Mouse (Mus musculus) forebrain, embryonic 10.5 days (tissue): ENCODE results near the gene Treml4. TPM values are rescaled to one million over a fixed set of nuclear protein-coding genes. Genes with fewer than 3 reads are reported as not detected.

Experiments
- DNase-seq: peaks from one replicate; pipeline ENCODE4 v3.0.0-alpha.2; 2017; ENCODE audit warnings: low spot score; ENCODE audit errors: extremely low spot score
- H3K27ac ChIP-seq: fragments of 300-500 bp; sonication (generic); 2 replicates; pipeline ENCODE4 v1.5.1; 2016; ENCODE audit warnings: mild to moderate bottlenecking
- H3K27me3 ChIP-seq: fragments of 300-500 bp; sonication (generic); 2 replicates; pipeline ENCODE4 v1.6.1; 2016; ENCODE audit warnings: mild to moderate bottlenecking; ENCODE audit not compliant: poor library complexity, severe bottlenecking
- H3K36me3 ChIP-seq: fragments of 300-500 bp; sonication (generic); replicated peaks from 2 replicates; pipeline ENCODE4 v1.6.1; 2016; ENCODE audit warnings: mild to moderate bottlenecking, moderate library complexity
- H3K4me1 ChIP-seq: fragments of 300-500 bp; sonication (generic); 2 replicates; pipeline ENCODE4 v1.6.1; 2016
- H3K4me3 ChIP-seq: fragments of 300-500 bp; sonication (generic); 2 replicates; pipeline ENCODE4 v1.5.1; 2016; ENCODE audit warnings: mild to moderate bottlenecking, moderate library complexity
- H3K9me3 ChIP-seq: fragments of 300-500 bp; sonication (generic); 2 replicates; pipeline ENCODE4 v1.6.1; 2016; ENCODE audit warnings: mild to moderate bottlenecking, moderate library complexity
- WGBS: fragments of 180-500 bp; shearing (Covaris S2); methylation state at CpG from one replicate; pipeline ENCODE4 v1.1.7; 2016; 5-methylcytosine and 5-hydroxymethylcytosine counted together
- polyA plus RNA-seq: library from polyadenylated mRNA; unstranded; fragments of >200 nt; fragmentation: Nextera tagmentation; extraction: Ambion mirVana; gene quantifications from 2 replicates; pipeline ENCODE4 v1.2.1, GENCODE M21; 2016

Treml4 gene
- polyA plus RNA-seq, 1 experiment from 2014 or later: not detected

DNA sequence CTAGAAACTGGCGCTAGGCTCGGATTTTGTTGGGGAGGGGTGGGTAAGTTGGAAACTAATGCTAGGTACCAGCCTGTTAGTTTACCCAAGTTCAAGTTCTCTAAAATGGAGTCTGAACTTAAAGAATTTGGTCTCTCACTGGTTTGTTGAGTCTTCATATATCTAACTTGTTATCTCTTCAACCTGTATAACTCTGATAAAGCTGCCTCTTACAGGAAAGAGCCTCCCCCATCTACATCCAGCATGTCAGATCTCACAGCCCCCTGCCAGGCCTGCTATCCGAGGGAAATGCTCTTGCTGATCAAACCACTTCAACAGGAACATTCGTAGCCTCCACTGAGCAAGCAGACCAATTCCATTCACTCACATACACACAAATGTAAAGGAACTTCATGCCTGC, 14.9 kb downstream of the Treml4 start:
- Histone ChIP-seq H3K9me3 (no peaks in the 10 kb centered on the region), H3K27me3 (peaks cover 4% of the 10 kb centered on the region; the same call in 1 of the 2 replicates), H3K4me1 (peaks cover 39% of the 10 kb centered on the region), H3K4me3 (no peak overlapping the region), H3K27ac (no peak overlapping the region), H3K36me3 (no peaks in the 10 kb centered on the region)
- DNase-seq: no peak
- WGBS: 83% methylated on average over 4 of the region's 4 CpGs

DNA sequence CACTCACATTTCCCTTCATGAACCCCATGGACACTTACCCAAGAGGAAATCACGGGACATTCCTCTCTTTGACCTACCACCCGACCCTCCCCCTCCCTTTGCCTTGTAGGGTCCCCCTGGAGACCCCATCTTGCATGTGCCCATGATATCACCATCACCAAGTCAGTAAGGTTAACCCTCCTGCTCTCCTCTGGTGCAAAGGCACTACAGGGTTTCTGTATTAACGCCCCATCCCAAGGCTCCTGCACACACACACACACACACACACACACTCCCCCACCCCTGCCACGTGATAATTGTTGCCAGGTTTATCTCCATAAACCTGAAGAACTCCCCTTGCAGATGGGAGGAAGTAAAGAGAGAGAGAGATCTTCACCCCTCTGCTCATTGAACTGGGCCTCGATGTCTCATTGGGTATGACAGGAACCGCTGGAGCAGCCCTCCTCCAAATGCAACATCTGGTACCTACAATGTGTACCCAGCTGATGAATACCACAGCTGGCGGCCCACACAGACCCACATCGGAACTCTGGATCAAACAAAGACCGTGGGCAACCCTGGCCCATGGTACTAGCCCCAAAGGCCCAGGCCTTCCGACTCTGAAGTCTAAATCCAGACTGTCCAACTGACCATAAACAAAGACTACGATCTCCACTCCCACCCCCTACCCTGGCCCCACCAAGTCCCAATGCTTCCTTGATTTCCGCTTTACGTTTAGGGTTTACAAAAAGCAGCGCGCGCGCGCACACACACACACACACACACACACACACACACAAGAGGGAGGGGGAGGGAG, 17.0 kb downstream of the Treml4 start:
- peaks cover 28% of the 10 kb centered on the region for H3K4me1 ChIP-seq
- no peak for DNase-seq
- peak overlapping the region; percentile 90 for H3K27ac ChIP-seq
- 35% methylated on average over 18 of the region's 18 CpGs for WGBS
- no peaks in the 10 kb centered on the region for H3K36me3 ChIP-seq
- H3K27me3 ChIP-seq: no peaks in the 10 kb centered on the region
- H3K4me3 ChIP-seq: peak overlapping the region; percentile 49
- no peaks in the 10 kb centered on the region for H3K9me3 ChIP-seq

DNA sequence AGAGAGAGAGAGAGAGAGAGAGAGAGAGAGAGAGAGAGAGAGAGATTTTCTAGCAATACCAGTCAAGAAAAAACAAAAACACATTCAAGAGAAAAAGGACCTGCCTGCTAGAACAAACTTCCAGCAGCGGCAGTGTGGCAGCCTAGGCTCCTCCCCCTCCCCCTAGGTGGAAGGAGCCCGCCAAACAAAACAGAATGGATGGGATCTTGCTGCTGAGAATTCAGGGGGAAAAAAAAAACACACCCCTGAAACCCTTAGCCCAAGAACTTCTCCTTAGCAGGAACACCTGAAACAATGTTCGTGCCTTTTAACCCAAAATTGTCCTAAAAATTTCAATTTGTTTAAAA, 17.6 kb downstream of the Treml4 start:
- Histone ChIP-seq H3K4me1 (peaks cover 28% of the 10 kb centered on the region), H3K9me3 (no peaks in the 10 kb centered on the region), H3K27ac (peak overlapping the region; percentile 90), H3K27me3 (no peaks in the 10 kb centered on the region), H3K4me3 (peak overlapping the region; percentile 49), H3K36me3 (no peaks in the 10 kb centered on the region)
- peak; percentile 63 for DNase-seq
- 4% methylated on average over 3 of the region's 3 CpGs for WGBS

DNA sequence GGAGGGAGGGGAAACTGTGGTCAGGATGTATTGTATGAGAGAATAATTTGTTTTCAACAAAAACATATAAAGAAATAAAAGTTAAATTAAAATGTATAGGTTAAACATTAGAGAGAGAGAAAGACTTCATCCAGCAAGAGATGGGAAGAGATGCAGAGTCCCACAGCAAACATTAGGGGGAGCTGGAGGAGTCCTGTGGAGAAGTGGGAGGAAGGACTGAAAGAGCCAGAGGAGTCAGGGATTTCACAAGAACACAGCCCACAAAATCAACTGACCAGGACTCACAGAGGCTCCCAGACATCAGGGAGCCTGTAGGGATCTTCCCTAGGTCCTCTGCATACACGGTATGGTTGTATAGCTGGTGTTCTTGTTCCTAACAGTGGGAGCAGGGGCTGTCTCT, 22.7 kb downstream of the Treml4 start:
- Histone ChIP-seq H3K4me3 (no peak overlapping the region), H3K9me3 (no peaks in the 10 kb centered on the region; the same call in 1 of the 2 replicates), H3K27ac (no peak overlapping the region), H3K4me1 (peaks cover 14% of the 10 kb centered on the region), H3K36me3 (no peaks in the 10 kb centered on the region), H3K27me3 (no peaks in the 10 kb centered on the region)
- DNase-seq: no peak
- WGBS: 50% methylated on average over 1 of the region's 1 CpGs

GRCm38 (mm10) chr17:48287276-48287675, 23.2 kb downstream of the Treml4 start:
- Histone ChIP-seq H3K9me3 (no peaks in the 10 kb centered on the region; the same call in 1 of the 2 replicates), H3K4me3 (no peak overlapping the region), H3K27me3 (no peaks in the 10 kb centered on the region), H3K27ac (no peak overlapping the region), H3K4me1 (peaks cover 9% of the 10 kb centered on the region), H3K36me3 (no peaks in the 10 kb centered on the region)
- 57% methylated on average over 2 of the region's 2 CpGs for WGBS
- no peak for DNase-seq

DNA sequence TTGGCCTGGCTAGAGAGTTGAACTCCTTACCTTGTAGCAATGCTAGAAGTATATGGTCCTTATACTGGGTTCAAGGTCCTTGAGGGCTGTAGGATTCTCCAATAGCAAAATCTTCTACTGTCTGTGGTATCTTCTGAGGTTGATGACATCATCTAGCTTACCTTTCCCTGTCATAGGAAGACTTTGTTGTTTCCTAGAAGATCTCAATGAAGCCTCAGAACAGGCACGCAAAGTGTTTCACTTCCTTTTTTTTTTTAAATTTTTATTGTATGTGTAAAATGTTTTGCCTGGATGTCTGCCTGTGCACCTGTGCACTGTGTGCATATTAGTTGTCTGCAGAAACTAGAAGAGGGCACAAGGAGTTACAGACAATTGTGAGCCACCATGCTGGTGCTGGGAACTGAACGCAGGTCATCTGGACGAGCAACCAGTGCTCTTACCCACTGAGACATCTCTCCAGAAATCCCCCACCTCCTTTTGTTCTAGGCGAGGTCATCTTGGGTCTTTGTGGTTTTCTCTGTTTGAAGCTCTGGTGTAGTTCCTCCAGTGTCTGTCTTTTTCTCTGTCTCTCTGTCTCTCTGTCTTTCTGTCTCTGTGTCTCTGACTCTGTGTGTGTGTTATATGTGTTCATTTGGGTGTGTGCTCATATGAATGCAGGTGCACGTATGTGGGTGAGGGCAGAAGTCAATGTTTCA, 29.6 kb downstream of the Treml4 start:
- 86% methylated on average over 5 of the region's 5 CpGs for WGBS
- Histone ChIP-seq H3K4me3 (no peak overlapping the region), H3K36me3 (no peaks in the 10 kb centered on the region), H3K27ac (no peak overlapping the region), H3K4me1 (peaks cover 6% of the 10 kb centered on the region), H3K27me3 (no peaks in the 10 kb centered on the region), H3K9me3 (no peaks in the 10 kb centered on the region; the same call in 1 of the 2 replicates)
- no peak for DNase-seq

DNA sequence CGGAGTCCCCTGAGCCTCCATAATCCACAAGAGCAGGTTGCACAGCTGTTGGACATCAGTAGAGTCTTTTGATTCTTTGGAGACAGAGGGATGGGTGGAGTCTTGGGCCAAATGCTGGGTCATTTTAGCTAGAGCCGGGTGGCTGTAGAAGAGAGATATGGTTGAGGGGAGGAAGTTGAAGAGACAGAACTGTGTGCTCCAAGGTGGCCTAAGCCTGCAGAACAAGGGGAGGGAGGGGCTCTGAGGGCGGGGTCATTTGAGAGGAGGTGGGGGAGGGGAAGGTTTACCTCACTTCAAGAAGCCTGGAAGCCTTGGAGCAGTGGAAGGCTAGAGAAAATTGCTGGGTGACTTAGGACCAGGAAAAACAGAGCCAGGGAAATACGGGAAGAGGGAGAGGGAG, 35.1 kb downstream of the Treml4 start, which contains the start of gene Treml2:
Gene Treml2 (plus strand): TSS at position 296 of the 400 bp plus-strand sequence.
- peaks cover 21% of the 10 kb centered on the region for H3K4me1 ChIP-seq
- no peaks in the 10 kb centered on the region for H3K36me3 ChIP-seq
- WGBS: 51% methylated on average over 3 of the region's 4 CpGs
- no peaks in the 10 kb centered on the region for H3K9me3 ChIP-seq
- no peaks in the 10 kb centered on the region for H3K27me3 ChIP-seq
- DNase-seq: no peak
- H3K4me3 ChIP-seq: peak within 1 kb of the TSS; percentile 22; the same call in 1 of the 2 replicates
- H3K27ac ChIP-seq: peak within 1 kb of the TSS; percentile 70

DNA sequence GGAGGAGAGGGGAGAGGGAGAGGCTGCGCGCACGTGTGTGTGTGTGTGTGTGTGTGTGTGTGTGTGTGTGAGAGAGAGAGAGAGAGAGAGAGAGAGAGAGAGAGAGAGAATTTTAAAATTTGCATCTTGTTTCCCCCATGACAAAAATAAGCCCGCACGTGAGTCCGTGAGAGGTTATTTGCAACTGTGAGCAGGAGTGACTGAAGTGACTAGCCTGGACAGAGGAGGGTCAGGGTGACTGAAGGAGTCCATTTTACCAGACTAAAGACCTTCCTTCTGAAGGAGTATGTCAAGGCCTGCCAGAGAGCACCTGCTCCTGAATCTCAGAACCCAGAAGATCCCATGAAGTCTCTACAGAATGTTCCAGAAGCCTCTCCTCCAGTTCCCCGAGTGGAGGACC, 35.7 kb downstream of the Treml4 start:
- DNase-seq: no peak
- 61% methylated on average over 7 of the region's 7 CpGs for WGBS
- peak overlapping the region; percentile 70 for H3K27ac ChIP-seq

DNA sequence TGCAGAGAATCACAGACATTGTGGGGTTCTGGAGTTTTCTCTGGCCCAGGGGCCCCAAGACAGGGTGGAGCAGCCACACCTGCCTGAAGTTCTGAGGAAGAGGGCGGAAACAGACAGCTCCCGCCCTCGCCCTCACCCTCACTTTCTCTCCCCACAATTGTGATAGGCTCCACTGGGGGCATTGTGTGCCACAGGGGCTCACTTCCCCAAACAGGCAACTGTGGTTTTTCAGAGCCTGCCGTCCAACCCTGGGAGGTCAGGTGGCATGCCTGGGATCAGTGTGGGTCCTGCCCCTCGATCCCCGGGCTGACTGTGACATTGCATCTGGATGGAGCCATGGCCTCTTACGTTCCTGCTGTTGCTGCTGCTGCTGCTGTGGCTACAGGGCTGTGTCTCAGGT, 36.1 kb downstream of the Treml4 start:
- H3K27ac ChIP-seq: peak overlapping the region; percentile 70
- 74% methylated on average over 7 of the region's 7 CpGs for WGBS
- no peak for DNase-seq
- H3K4me1 ChIP-seq: peaks cover 21% of the 10 kb centered on the region
- no peaks in the 10 kb centered on the region for H3K36me3 ChIP-seq
- H3K4me3 ChIP-seq: peak overlapping the region; percentile 22; the same call in 1 of the 2 replicates
- H3K9me3 ChIP-seq: no peaks in the 10 kb centered on the region
- H3K27me3 ChIP-seq: no peaks in the 10 kb centered on the region

More for the DNA sequence above, 35.7 kb downstream of the Treml4 start:
- Histone ChIP-seq H3K36me3 (no peaks in the 10 kb centered on the region), H3K4me1 (peaks cover 21% of the 10 kb centered on the region), H3K27me3 (no peaks in the 10 kb centered on the region), H3K4me3 (no peak overlapping the region), H3K9me3 (no peaks in the 10 kb centered on the region)

DNA sequence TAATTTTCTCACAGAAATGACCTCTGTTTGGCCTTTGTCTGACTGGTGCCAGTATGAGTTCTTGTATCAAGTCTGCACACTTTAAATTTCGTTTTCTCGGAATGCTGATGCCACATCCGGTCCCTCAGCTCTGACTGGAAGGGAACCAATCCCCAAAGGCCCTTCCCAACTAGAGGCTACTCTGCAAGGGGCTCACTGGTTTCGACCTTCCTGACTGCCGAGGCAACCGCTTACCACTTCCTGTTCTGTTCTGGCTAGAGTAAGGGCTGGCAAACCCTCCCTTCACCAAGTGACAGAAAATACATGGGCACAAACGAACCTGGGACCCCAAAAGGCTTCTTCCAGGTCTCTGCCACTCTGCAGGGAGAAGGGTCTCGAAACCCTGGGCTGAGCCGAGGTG, 36.8 kb downstream of the Treml4 start:
- DNase-seq: no peak
- no peaks in the 10 kb centered on the region for H3K36me3 ChIP-seq
- peak overlapping the region; percentile 22; the same call in 1 of the 2 replicates for H3K4me3 ChIP-seq
- H3K4me1 ChIP-seq: peaks cover 21% of the 10 kb centered on the region
- 81% methylated on average over 9 of the region's 9 CpGs for WGBS
- peak overlapping the region; percentile 70 for H3K27ac ChIP-seq
- H3K27me3 ChIP-seq: no peaks in the 10 kb centered on the region
- H3K9me3 ChIP-seq: no peaks in the 10 kb centered on the region

- 93% methylated on average over 5 of the region's 5 CpGs for WGBS
- H3K27ac ChIP-seq: no peak overlapping the region
- no peak overlapping the region for H3K4me3 ChIP-seq
- peaks cover 21% of the 10 kb centered on the region for H3K4me1 ChIP-seq
- no peaks in the 10 kb centered on the region for H3K9me3 ChIP-seq
- no peaks in the 10 kb centered on the region for H3K36me3 ChIP-seq
- H3K27me3 ChIP-seq: no peaks in the 10 kb centered on the region
- DNase-seq: no peak
These were observed 37.7 kb downstream of the Treml4 start for GRCm38 (mm10) chr17:48301792-48302191.

GRCm38 (mm10) chr17:48312124-48312523, 48.0 kb downstream of the Treml4 start:
- no peak overlapping the region for H3K27ac ChIP-seq
- WGBS: 80% methylated on average over 2 of the region's 2 CpGs
- H3K36me3 ChIP-seq: no peaks in the 10 kb centered on the region
- H3K4me3 ChIP-seq: no peak overlapping the region
- no peak for DNase-seq
- H3K9me3 ChIP-seq: no peaks in the 10 kb centered on the region
- no peaks in the 10 kb centered on the region for H3K27me3 ChIP-seq
- H3K4me1 ChIP-seq: no peaks in the 10 kb centered on the region
